Mouse (Mus musculus) liver, adult 2 months (tissue): ENCODE measurements around the gene Gm28729.

ENCODE experiments used
- CTCF ChIP-seq: fragments of 200-500 bp; IDR thresholded peaks from 2 replicates; pipeline ENCODE4 v1.5.1; 2011; ENCODE audit warnings: low read depth, low read length, control low read depth
- POLR2A ChIP-seq: fragments of 200-500 bp; IDR thresholded peaks from 2 replicates; pipeline ENCODE4 v1.6.1; 2011; ENCODE audit warnings: low read length, control low read depth; ENCODE audit not compliant: insufficient read depth; ENCODE audit errors: extremely low read depth

DNA sequence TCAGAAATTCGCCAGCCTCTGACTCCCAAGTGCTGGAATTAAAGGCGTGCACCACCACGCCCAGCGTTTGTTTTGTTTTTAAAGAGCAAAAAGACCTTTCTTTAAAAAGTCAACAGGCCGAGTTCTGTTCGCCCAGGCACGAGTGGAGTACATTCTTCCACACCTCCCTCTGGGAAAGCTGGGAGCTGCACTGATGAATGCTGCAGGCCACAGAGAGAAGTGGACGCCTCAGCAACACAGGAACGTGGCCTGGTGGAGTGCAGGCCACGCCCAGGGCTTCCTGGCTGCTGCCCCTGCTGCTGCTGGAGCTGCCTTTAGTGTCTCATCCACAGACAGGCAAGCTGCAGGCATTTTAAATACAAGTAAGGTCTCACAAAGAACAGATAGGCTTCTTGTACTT, 13.9 kb upstream of the Gm28729 start:
- TF ChIP-seq POLR2A (no peak), CTCF (no peak)
